Mouse (Mus musculus) liver, embryonic 15.5 days (tissue): ENCODE measurements around the gene Gm49378. TPM values are rescaled to one million over a fixed set of nuclear protein-coding genes. Genes with fewer than 3 reads are reported as not detected.

Source experiments
- ATAC-seq: fragments of 200-750 bp; cut with Nextera tagmentation; 2 replicates; pipeline ENCODE4 v1.8.0; 2017; ENCODE audit warnings: moderate number of reproducible peaks, mild to moderate bottlenecking, moderate library complexity; ENCODE audit not compliant: insufficient read depth
- H3K27ac ChIP-seq: fragments of 300-500 bp; sonication (generic); replicated peaks from 2 replicates; pipeline ENCODE4 v1.5.1; 2015; ENCODE audit warnings: mild to moderate bottlenecking, inconsistent platforms
- H3K27me3 ChIP-seq: fragments of 300-500 bp; sonication (generic); 2 replicates; pipeline ENCODE4 v1.6.1; 2015; ENCODE audit warnings: mild to moderate bottlenecking, inconsistent platforms
- H3K36me3 ChIP-seq: fragments of 300-500 bp; sonication (generic); replicated peaks from 2 replicates; pipeline ENCODE4 v1.6.1; 2015; ENCODE audit warnings: moderate library complexity, mild to moderate bottlenecking, inconsistent platforms
- H3K4me1 ChIP-seq: fragments of 300-500 bp; sonication (generic); replicated peaks from 2 replicates; pipeline ENCODE4 v1.6.1; 2015; ENCODE audit warnings: inconsistent platforms
- H3K4me2 ChIP-seq: fragments of 300-500 bp; sonication (generic); 2 replicates; pipeline ENCODE4 v1.6.1; 2015; ENCODE audit warnings: moderate library complexity, mild to moderate bottlenecking, inconsistent platforms
- H3K4me3 ChIP-seq: fragments of 300-500 bp; sonication (generic); replicated peaks from 2 replicates; pipeline ENCODE4 v1.5.1; 2015; ENCODE audit warnings: mild to moderate bottlenecking, inconsistent platforms
- H3K9ac ChIP-seq: fragments of 300-500 bp; sonication (generic); 2 replicates; pipeline ENCODE4 v1.6.1; 2015; ENCODE audit warnings: moderate library complexity, mild to moderate bottlenecking, inconsistent platforms
- H3K9me3 ChIP-seq: fragments of 300-500 bp; sonication (generic); replicated peaks from 2 replicates; pipeline ENCODE4 v1.6.1; 2016; ENCODE audit warnings: inconsistent platforms
- WGBS: fragments of 180-500 bp; shearing (Covaris S2); methylation state at CpG from one replicate; pipeline ENCODE4 v1.1.7; 2015; ENCODE audit warnings: mixed read lengths; ENCODE audit not compliant: insufficient replicate concordance; 5-methylcytosine and 5-hydroxymethylcytosine counted together
- polyA plus RNA-seq: library from polyadenylated mRNA; unstranded; fragments of >200 nt; fragmentation: Nextera tagmentation; extraction: Ambion mirVana; gene quantifications from 2 replicates; pipeline ENCODE4 v1.2.1, GENCODE M21; 2015

The Gm49378 gene
- polyA plus RNA-seq, 1 experiment from 2014 or later, result 0.67 TPM

DNA sequence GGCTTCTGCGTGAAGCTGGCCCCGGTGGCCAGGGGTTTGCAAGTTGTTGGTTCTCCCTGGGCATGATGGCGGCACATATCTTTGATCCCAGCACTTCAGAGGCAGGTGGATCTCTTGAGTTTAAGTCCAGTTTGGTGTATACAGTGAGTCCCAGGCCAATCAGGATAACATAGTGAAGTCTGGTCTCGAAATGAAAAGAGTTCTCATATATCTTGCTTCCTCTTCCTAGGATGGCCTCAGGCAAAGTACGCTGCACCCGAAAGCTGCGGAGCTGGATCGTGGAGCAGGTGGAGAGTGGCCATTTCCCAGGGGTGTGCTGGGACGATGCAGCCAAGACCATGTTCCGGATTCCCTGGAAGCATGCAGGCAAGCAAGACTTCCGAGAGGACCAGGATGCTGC is 32.9 kb downstream of the Gm49378 start:
- peaks cover 56% of the 10 kb centered on the region for H3K4me1 ChIP-seq
- H3K9ac ChIP-seq, result peak overlapping the region; percentile 75
- peak overlapping the region; percentile 95 for H3K27ac ChIP-seq
- peaks cover 84% of the 10 kb centered on the region for H3K36me3 ChIP-seq
- H3K27me3 ChIP-seq, result no peaks in the 10 kb centered on the region
- H3K9me3 ChIP-seq, result no peaks in the 10 kb centered on the region
- no peak for ATAC-seq
- H3K4me3 ChIP-seq, result peak overlapping the region; percentile 68
- 84% methylated on average over 11 of the region's 11 CpGs for WGBS
- peak overlapping the region; percentile 82 for H3K4me2 ChIP-seq

DNA sequence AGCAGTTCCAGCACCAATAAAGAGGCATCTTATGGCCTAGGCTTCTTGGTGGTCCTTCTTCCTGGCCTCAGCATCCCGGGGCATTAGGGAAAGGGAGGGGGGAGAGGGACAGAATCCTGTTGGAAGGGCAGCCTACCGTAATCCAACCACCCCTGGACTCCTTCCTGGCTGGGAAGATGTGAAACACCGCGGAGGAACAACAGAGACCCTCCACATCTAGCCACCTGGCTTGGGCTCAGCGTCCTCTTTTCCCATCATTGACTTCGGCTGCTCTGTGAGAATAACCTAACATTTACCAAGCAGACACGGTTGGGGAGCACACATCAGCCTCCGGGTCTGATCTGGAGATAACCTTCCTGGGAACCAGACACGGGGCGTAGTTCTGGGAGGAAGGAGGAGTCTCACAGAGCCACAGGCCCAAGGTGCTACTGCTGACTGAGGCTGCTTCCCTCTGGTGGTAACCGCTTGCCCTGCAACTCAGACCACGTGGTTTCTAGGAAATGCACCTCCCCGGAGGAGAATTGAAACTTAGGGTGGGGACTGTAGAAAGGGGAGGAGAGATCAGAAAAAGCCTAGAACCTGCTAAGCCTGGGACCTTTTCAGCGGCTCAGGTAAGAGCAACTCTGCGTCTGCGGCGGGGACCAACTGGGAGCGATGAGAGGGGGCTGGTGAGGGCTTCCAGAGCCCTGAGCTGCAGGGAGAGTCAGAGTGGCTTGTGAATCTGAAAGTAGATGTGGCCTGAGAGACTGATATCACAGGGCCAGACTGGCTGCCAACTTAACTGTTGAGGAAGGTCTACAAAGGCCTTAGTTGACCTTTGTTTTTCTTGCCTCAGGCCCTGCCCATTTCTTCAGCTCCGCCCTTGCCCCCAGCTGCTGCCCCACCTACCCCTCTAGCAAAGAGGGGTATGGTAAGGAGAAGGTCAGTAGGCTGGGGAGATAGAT is 33.8 kb downstream of the Gm49378 start:
- H3K9ac ChIP-seq, result peak overlapping the region; percentile 75
- 9% methylated on average over 19 of the region's 19 CpGs for WGBS
- H3K4me1 ChIP-seq, result peaks cover 56% of the 10 kb centered on the region
- peak overlapping the region; percentile 82 for H3K4me2 ChIP-seq
- H3K36me3 ChIP-seq, result peaks cover 84% of the 10 kb centered on the region
- peak overlapping the region; percentile 95 for H3K27ac ChIP-seq
- H3K9me3 ChIP-seq, result no peaks in the 10 kb centered on the region
- H3K4me3 ChIP-seq, result peak overlapping the region; percentile 68
- no peaks in the 10 kb centered on the region for H3K27me3 ChIP-seq
- ATAC-seq, result peak; percentile 94

DNA sequence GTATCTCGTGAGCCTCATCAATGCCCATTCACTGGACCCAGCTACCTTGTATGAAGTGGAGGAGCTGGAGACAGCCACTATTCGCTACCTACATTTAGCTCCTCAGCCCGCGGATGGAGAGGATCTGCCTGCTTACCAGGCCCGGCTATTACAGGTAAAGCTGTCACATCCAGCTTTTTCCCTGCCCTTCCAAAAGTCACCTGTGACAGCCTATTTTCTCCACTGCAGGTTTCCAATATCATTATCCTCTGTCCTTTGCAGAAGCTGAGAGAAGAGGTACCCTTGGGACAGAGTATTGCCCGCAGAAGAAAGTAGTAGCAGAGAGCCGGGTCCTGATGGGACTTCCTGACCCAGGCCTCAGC is 34.4 kb downstream of the Gm49378 start, which contains the start of gene Irf9:
TSS of gene Irf9 (plus strand) at position 301 of the 362 bp plus-strand sequence.
- H3K36me3 ChIP-seq, result peaks cover 84% of the 10 kb centered on the region
- no peaks in the 10 kb centered on the region for H3K9me3 ChIP-seq
- peak within 1 kb of the TSS; percentile 75 for H3K9ac ChIP-seq
- peaks cover 54% of the 10 kb centered on the region for H3K4me1 ChIP-seq
- 75% methylated on average over 7 of the region's 7 CpGs for WGBS
- H3K4me2 ChIP-seq, result peak within 1 kb of the TSS; percentile 82
- peak within 1 kb of the TSS; percentile 68 for H3K4me3 ChIP-seq
- H3K27ac ChIP-seq, result peak within 1 kb of the TSS; percentile 95
- peak; percentile 1; the same call in 1 of the 2 replicates for ATAC-seq
- H3K27me3 ChIP-seq, result no peaks in the 10 kb centered on the region

DNA sequence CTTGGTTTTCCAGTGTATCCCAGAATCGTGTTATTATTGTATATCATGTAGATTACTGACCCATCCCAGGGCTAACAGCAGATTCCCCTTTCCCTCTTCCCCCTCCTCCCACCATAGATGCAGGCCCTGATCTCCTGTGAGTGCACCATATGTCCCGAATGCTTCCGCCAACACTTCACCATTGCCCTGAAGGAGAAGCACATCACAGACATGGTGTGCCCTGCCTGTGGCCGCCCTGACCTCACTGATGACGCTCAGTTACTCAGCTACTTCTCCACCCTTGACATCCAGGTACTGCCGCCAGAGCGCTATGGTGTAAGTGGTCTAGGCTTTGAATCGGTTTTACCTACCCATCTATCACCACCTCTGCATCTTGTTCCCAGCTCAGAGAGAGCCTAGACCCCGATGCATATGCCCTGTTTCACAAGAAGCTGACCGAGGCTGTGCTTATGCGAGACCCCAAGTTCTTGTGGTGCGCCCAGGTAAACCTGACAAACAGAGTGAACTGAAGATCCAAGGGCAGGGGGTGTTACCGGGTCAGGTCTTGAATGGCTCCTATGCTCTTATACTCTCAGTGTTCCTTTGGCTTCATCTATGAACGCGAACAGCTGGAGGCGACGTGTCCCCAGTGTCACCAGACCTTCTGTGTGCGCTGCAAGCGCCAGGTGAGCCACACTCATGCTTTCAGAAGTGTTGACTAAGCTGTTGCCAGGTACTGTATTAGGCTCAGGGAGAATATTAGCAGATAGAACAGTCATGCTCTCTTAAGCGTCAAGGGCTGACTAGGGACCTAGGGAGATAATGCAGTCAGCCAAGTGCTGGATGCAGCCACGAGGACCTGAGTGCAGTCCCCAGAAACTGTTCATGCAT is 38.9 kb downstream of the Gm49378 start:
- no peaks in the 10 kb centered on the region for H3K9me3 ChIP-seq
- peaks cover 22% of the 10 kb centered on the region for H3K4me1 ChIP-seq
- H3K9ac ChIP-seq, result no peak overlapping the region
- no peak overlapping the region for H3K4me2 ChIP-seq
- no peak overlapping the region for H3K27ac ChIP-seq
- no peak for ATAC-seq
- peaks cover 91% of the 10 kb centered on the region for H3K36me3 ChIP-seq
- no peak overlapping the region for H3K4me3 ChIP-seq
- H3K27me3 ChIP-seq, result no peaks in the 10 kb centered on the region
- 86% methylated on average over 21 of the region's 21 CpGs for WGBS

DNA sequence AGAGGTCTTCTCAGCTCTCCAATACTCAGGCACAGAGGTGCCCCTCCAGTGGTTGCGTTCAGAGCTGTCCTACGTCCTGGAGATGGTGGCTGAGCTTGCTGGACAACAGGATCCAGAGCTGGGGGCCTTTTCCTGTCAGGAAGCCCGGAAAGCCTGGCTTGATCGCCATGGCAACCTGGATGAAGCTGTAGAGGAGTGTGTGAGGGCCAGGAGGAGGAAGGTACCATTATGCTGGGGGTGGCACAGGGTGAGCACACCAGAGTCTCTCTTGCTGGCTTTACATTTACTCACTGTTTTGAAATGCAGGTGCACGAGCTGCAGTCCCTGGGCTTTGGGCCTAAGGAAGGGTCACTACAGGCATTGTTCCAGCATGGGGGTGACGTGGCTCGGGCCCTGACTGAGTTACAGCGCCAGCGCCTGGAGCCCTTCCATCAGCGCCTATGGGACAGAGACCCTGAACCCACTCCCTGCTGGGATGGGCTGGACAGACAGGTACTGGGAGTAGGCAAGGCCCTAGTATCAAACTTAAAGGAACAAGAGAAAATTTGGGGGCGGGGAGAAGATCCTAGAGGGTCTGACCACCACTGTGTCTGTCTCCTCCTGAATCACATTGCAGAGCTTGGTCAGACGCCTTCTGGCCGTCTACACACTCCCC is 41.5 kb downstream of the Gm49378 start:
- Histone ChIP-seq H3K4me2 (no peak overlapping the region), H3K27me3 (no peaks in the 10 kb centered on the region), H3K9me3 (no peaks in the 10 kb centered on the region), H3K27ac (no peak overlapping the region), H3K4me3 (no peak overlapping the region), H3K36me3 (peaks cover 68% of the 10 kb centered on the region), H3K4me1 (peaks cover 26% of the 10 kb centered on the region), H3K9ac (no peak overlapping the region)
- ATAC-seq, result no peak
- 86% methylated on average over 13 of the region's 13 CpGs for WGBS

DNA sequence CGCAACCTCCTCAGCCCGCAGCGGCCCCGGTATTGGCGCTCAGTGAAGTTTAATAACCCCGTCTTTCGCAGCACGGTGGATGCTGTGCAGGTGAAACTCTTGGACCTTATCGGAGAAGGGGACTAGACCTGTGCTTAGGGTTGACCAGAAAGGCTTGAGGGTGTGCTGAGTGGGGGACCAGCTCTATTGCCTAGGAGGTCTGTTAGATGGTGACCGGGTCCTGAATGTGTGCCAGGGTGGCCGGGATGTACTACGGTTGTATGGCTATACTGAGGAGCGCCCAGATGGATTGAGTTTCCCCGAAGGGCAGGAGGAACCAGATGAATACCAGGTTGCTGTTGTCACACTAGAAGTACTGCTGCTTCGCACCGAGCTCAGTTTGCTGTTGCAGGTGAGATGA is 45.5 kb downstream of the Gm49378 start:
- H3K9me3 ChIP-seq, result no peaks in the 10 kb centered on the region
- H3K4me2 ChIP-seq, result peak overlapping the region; percentile 94
- H3K4me3 ChIP-seq, result peak overlapping the region; percentile 93
- no peak for ATAC-seq
- H3K4me1 ChIP-seq, result peaks cover 46% of the 10 kb centered on the region
- H3K27ac ChIP-seq, result peak overlapping the region; percentile 99
- H3K36me3 ChIP-seq, result peaks cover 49% of the 10 kb centered on the region
- no peaks in the 10 kb centered on the region for H3K27me3 ChIP-seq
- H3K9ac ChIP-seq, result peak overlapping the region; percentile 96
- 3% methylated on average over 16 of the region's 16 CpGs for WGBS

DNA sequence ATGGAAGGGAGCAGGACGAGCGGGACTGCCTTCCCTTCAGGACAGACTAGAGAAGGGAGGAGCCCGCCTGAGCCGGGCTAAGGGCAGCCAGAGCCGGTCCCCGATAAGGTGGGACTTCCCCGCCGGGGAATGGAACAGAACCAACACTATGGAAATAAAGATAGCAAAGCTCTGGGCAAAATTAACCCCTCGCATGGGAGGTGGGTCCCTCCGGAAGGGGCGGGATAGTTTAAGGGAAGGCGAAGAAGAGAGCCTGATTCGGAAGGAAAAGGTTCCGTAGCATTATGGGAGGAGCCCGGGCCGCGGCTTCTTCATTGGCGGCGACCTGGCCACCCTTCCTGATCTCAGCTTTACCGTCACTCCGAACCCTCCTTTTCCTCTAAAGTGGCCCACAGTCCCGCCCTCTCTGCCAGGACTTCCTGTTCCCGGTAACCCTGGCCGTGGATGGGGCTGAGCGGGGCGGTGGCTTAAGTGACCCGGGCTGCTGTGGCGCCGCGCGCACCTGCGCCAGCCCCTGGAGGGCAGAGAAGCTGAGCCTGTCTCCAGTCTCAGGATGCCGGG is 46.3 kb downstream of the Gm49378 start, which contains the start of gene Rnf31:
TSS of gene Rnf31 (plus strand) at position 378 of the 561 bp plus-strand sequence.
- peak within 1 kb of the TSS; percentile 93 for H3K4me3 ChIP-seq
- peak within 1 kb of the TSS; percentile 94 for H3K4me2 ChIP-seq
- no peaks in the 10 kb centered on the region for H3K9me3 ChIP-seq
- H3K27me3 ChIP-seq, result no peaks in the 10 kb centered on the region
- H3K27ac ChIP-seq, result peak within 1 kb of the TSS; percentile 99
- H3K36me3 ChIP-seq, result peaks cover 45% of the 10 kb centered on the region
- peak; percentile 90 for ATAC-seq
- peak within 1 kb of the TSS; percentile 96 for H3K9ac ChIP-seq
- WGBS, result 0% methylated on average over 33 of the region's 33 CpGs
- H3K4me1 ChIP-seq, result peaks cover 53% of the 10 kb centered on the region

DNA sequence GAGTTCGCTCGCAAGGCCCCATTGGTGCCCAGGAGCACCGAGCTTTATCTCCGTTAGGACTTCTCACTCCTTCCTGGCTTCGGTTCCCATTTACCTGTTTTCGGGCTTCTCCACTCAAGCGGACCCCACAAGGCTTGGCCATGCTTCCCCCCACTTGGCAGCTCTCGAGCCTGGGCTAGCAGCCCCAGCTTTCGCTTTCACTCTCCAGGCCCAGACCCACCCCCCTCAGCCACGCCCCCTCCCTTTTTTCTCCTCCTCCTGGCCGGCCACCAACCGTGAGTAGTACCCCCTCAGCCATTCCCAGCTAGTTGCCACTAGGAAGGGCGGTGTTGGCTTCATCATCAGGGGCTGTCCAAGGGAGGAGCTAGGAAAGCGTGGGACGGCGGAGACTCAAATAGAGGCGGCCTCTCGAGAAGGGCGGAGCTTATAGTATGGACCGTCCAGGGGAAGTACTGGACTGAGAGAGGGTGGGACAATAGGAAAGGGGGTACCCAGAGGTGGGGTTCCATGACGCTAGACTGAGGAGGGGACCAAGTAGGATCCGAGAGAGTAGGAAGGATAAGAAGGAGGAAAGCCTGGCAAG is 46.9 kb downstream of the Gm49378 start, which contains the start of gene Psme2:
TSS of gene Psme2 (minus strand) at position 366 of the 583 bp plus-strand sequence.
- Histone ChIP-seq H3K27me3 (no peaks in the 10 kb centered on the region), H3K9ac (peak within 1 kb of the TSS; percentile 96), H3K4me3 (peak within 1 kb of the TSS; percentile 93), H3K4me1 (peaks cover 59% of the 10 kb centered on the region), H3K36me3 (peaks cover 39% of the 10 kb centered on the region), H3K27ac (peak within 1 kb of the TSS; percentile 99), H3K4me2 (peak within 1 kb of the TSS; percentile 94), H3K9me3 (no peaks in the 10 kb centered on the region)
- under 1% methylated on average over 22 of the region's 22 CpGs for WGBS
- ATAC-seq, result peak; percentile 88

DNA sequence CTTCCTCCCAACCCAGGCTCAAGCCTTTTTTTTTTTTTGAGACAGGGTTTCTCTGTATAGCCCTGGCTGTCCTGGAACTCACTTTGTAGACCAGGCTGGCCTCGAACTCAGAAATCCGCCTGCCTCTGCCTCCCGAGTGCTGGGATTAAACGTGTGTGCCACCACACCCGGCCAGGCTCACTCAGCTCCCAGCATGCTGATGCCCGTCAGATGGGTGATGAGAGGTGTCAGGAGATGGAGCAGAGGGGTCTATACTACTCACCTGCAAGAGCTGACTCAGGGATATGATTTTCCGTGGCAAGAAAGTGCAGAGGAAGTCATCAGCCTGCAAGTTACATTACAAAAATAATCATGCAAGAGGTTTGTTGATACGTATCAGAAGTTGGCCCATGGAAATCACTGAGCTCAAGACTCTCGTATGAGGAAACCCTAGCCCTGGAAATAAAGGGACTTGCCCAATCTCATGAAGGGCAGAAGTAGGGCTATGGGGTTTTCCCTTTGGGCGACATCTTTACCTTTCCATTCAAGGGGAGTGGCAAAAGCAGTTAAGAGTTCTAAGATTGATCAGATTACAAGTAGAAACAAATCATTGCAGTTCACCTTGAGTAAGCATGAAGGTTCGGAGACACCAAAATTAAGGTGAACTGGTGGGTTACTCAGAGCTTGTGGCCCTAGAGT is 47.8 kb downstream of the Gm49378 start:
- no peak for ATAC-seq
- Histone ChIP-seq H3K4me3 (peak overlapping the region; percentile 93), H3K9ac (peak overlapping the region; percentile 96), H3K4me1 (peaks cover 66% of the 10 kb centered on the region), H3K36me3 (peaks cover 30% of the 10 kb centered on the region), H3K27ac (peak overlapping the region; percentile 99), H3K4me2 (peak overlapping the region; percentile 94), H3K27me3 (no peaks in the 10 kb centered on the region), H3K9me3 (no peaks in the 10 kb centered on the region)
- WGBS, result 67% methylated on average over 11 of the region's 11 CpGs
